Mouse (Mus musculus): ENCODE measurements at regions not wholly inside any gene's neighbourhood (a gene's known extent, or its start where the extent isn't known, plus 50 kb on each side); places are given as distances from the start of the nearest gene placed in this dataset.

DNA sequence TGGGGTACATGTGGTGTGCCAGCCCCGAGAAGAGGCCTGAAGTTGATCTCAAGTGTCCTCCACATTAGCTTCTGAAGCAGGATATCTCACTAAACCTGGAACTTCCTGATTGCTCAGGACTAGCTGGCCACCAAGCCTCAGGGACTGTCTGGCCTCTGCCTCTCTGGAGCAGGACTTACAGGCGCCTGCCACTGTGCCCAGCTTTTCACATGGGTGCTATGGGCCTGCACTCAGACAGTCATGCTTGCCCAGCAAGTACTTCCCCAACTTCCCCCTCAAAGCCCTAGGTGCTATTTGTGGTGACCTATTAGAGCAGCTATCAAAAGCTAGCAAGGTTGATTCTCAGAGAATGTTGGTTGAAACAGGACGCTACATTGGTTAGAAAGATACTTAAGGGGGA, 220.0 kb downstream of the CK137956 start:
- DNase-seq: no peak

DNA sequence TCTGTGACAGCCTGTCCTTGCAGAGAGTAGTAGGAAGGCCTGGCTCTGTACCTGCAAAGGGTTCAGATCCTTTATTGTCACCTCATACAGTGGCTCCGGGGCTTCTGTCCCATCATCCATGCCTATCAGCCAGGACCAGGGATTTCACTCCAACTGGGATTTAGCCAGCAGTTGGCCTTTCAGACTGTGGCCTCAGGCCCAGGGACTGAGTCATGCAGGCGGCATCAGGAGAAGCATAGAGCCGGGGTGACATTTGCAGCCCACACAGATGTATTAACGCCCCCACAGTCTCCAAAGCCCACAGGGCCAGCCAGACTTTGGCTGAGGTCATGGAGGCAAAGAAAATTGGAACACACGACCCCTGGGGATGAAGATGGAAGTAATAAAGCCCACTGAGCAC, 222.9 kb downstream of the CK137956 start:
- no peak for DNase-seq

DNA sequence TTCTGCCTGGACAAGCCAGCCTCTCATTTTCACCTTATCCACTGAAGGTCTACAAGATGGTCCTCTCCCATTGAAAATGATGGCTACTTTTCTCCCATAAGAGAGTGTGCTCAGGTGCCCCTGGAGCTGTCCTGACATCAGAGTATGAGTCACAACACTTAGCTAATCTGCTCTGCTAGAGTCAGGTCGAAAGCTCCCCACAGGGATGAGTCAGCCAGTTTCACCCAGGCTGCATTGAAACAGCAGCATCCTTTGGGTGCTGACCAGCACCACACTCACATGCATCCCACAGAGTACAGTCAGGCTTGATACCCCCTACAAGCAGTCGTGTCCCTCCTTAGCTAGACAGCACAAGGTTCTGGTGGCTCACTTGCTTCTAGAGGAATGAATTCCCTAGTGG, 234.0 kb downstream of the CK137956 start:
- DNase-seq: no peak

DNA sequence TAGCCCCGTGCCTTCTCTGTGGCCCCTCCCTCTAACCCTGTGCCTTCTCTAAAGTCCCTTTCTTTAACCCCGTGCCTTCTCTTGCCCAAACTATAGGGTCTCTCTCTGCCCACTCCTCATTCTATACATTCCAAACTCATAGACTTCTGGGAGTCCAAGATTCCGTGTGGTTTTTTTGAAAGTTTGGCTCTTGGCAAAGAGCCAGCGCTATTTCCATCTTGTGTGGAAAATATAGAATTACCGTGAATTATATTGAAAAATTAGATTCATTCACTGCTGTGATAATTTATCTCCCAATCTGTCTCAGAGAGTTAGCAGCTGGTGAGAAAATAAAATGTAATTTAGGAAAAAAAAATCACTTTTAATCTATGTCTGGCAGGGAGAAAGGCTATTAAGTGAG, 234.6 kb downstream of the CK137956 start:
- DNase-seq: no peak

DNA sequence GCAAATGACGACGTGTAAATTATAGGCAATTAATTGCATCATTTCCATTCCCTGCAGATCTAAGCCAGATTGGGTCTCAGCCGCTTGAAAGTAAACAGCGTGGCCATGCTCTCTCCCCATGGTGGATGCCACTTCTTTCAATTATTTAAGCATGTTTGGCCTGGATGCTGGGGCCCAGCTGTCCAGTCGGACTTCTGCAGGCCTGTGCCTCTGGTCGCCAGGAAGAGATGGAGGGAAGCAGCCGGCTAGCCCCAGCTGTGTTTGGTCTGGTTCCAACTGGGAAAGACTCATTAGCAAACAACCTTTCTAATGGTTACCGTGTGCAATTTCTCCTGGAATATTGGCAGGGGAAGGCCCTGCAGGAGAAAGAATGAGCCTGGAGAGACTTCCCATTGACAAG, 236.1 kb downstream of the CK137956 start:
- DNase-seq: no peak

DNA sequence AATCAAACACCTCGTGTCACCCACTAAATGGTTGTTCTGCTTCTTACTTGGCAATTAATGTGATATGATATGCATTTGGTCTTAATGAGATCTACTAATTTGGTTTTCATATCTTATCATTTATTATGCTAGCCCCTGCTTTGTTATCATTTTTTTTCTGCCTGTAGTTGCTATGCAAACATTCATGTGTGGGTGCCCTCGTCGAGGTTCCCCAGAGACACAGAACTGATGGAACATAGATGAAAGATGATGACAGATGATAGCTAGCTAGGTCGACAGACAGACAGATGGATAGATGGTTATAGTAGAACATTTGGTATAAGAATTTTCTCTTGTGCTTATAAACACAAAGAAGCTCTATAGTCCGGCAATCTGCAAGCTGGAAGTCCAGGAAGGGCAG, 252.1 kb downstream of the CK137956 start:
- DNase-seq: no peak

DNA sequence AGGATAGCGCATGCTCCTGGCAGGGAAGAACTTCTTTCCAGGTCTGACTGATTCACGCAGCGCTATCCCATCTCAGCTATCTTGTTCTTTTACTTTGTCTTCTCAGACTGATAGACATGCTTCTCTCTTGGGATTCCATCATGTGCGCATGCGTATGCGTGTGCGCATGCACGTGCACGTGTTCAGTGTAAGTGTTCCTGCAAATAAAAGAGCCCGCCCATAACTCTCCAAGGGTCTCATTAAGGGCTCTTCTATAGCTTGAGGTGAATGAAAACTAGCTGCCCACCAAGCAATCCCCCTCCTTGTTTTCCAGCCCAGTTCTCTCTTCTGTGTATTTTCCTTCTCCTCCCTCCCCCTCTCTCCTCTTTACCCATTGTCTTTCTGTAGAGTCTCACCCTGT, 258.5 kb downstream of the CK137956 start:
- DNase-seq: no peak

DNA sequence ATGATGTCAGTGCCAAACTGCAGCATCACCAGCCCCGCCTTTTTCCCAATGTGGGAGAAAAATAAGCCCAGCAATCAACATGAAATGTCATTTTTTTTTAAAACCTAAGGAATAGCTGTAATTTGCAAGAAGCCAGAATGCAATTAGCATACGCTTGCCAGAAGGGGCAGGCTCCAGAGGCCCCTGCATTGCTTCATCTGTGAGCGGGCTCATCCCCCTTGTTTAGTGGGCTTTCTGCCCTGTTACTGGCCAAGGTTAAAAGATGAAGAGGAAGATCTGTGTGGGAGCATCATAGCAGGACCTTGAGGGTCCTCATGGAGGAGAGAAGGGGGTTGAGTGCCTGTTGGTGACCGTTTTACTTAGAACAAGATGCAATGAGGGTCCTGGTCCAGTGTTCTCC, 259.9 kb downstream of the CK137956 start:
- no peak for DNase-seq

DNA sequence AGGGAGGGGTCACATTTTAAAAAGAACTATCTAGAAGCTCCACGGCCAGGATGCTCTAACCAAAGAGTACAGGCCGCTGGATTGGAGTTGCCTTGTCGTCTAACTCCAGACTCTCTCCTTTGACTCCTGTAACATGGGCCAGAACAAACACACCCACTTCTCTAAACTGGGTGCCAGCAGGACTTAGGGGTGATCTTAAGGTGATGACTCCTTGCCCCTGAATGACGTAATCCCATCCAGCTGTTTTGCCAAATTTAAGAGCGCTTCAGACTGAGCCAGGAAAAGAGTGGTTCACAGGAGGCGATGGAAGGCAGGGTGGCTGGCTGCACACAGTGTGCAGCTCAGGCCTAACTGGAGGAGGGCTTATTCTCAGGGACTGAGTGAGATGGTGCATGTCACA, 261.0 kb downstream of the CK137956 start:
- no peak for DNase-seq

DNA sequence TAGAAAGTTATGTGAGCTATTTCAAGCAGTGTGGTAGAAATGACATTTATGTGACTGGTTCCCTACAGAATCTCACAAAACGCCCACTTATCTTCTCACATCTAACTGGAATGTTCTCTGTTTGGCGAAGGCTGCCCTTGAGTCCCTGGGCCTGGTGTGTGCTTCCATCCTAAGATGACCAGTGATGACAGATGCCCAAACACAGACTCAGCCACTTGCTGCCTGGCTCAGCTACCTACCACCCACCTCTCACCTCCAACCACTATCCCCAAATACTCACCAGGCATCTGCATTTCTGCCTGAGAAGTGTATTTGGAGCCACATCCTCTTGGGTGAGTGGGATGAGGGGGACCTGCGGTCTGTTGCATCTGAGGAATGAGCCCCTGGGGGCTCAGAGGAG, 262.6 kb downstream of the CK137956 start:
- no peak for DNase-seq

DNA sequence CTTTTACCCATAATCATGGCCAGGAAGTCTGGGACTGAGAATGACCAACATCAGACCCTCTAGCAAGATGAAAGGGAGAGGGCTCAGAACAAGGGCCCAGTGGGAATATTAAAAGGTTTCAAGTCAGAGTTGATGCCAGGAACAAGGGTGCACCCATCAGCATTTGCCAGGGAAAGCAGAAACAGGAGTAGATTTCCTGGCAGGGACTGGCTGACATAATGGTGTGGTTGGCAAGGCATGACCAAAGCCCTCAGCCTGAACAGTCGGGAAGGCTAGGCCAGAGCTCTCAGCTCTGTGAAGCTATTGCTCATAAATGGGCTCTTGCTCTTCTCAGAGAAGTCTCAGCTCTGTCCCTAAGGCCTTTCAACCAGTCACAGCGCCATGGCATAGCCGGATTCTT, 263.6 kb downstream of the CK137956 start:
- no peak for DNase-seq

DNA sequence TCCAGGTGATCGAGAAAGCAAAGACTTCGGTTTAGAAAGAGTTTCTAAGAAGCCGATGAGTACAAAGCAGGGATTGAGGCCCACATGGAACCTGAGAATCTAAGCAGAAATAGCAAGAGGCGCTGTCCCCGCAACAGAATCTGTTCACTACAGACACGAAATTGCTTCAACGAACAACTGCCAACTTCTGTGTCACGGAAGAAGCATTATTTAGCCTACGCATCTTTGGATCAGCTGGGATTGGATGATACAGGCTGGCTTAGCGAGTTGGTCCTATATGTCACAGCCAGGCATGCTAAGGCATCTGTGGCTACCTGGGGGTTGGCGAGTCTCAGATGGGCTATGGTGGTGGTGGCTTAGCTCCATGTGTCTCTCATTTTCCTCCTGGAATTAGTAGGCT, 269.1 kb downstream of the CK137956 start:
- DNase-seq: no peak

DNA sequence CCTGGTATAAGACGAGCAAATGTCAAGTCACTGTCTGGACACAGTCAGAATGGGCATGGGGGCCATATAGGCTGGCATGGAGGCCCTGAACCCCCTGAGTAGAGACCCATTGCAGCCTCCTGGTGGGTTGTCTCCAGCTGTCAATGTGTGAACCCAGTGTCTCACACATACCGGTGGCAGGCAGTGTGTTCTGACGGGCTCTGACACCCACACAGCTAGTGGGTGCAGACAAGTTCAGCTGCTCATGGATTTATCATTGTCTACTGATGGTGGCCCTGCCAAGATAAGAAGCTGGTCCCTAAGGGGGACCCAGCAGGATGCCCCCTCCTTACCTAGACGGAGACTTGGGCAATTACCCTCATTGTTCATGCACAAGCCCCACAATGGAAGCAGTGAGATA, 280.8 kb downstream of the CK137956 start:
- no peak for DNase-seq

DNA sequence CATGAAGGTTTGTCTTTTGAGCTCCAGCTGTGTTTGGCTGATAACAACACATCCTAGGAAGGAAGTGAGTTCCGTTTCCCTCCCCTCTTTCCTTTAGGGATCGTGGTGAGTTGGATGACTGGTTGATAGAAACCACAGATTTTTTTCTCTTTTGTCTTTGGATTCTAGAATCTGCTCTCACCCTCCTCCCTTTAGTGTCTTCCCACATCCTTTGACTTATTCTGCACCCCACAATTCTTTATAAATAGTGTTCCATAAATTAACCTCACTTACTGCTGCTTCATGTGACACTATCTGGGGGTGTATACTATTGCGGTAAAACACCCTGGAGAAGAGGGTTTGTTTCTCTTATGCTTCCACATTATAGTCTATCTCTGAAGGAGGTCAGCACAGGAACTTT, 285.7 kb downstream of the CK137956 start:
- no peak for DNase-seq

DNA sequence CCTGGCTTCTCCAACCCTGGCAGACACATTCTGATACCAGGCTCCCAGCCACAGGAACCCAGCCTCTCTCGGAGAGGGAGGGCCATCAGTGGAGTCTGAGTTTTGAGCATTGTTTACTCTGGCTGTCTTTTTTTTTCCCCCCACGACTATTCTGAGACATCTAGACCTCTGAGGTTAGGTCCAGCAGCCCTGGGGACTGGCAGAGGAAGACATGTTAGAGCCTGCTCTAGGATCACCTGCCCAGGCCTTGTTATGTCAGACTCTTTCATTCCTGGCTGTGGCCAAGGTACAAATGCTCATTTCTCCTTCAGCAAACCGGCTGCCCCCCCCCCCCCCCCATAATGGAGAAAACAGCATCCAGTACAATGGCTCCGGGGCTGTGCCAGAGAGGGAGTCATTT, 291.4 kb downstream of the CK137956 start:
- no peak for DNase-seq

DNA sequence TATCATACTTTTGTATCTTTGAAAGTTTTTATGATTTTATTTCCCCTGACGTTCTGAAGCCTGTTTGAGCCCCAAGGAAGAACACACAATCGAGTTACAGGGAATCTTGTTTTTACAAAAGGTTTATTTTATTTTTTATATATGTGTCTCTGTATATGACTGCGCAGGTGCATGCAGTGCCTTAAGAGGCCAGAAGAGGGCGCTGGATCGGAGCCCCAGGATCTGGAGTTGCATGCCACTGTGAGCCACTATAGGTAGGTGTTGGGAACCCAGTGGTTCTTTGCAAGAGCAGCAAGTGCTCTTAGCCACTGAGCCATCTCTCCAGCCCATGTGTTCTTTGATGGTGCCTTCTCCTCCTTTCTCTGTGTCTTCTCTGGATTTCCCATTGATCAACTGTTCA, 292.3 kb downstream of the CK137956 start:
- DNase-seq: no peak

DNA sequence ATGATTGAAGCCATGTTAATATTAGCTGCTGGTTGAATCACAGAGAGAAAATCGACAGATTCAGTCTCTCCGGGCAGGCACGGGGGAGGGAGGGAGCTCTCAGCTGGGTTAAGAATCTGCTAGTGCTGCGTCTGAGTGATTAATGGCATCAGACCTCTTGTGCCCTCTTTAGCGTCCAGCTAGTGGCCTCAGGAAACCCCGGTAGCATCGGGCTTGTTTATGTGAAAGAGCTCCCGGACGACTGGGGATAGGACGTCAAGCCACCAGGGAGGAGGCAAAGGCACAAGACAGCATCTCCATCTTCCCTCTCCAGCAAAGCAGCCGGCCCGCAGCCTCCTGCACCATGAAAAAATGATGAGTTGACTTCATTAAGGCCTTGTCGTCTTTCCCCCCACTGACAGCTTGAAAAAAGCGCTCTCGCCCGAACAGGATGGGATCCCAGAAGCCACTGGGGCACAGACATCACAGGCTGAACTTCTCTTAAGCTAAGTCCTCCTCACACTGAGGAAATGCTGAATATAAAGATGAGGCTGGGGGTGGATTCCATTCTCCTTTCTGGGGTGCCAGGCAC, 294.9 kb downstream of the CK137956 start:
- DNase-seq: no peak

DNA sequence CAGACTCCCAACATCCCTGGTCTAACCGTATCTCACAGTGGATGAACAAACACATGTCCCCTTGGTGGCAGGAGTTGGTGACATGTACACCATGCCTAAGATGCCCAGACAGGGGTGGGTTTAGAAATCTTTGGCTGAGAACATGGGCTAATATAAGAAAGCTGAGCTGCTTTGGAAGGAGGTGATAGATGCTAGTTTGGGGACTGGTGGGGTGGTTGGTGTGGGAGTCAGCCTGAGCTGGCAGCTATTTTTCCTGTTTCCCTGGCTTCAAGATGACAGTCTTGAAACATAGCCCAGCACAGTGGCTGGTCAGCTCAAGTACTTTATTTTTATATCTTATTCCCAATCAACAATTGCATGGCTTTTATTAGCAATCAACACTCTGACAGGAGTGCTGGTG, 302.0 kb upstream of the Gjb5 start:
- no peak for DNase-seq

DNA sequence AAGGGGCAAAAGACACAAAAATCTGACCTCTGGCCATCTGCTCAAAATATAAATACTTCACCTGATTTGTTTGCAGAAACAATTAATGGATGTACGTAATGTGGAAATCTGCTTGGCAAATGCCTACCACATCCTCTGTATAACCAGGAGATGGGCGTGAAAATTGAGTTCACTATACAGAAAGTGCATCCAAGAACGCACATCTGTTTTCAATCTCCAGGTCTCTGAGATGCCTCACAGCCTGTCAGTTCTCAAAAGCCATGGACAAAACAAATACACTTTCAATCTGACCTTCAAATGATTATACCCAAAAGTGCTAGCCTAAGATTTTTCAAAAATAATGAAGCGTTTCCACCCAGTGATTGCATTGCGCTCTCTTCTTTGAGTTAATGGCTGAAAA, 293.6 kb upstream of the Gjb5 start:
- no peak for DNase-seq

DNA sequence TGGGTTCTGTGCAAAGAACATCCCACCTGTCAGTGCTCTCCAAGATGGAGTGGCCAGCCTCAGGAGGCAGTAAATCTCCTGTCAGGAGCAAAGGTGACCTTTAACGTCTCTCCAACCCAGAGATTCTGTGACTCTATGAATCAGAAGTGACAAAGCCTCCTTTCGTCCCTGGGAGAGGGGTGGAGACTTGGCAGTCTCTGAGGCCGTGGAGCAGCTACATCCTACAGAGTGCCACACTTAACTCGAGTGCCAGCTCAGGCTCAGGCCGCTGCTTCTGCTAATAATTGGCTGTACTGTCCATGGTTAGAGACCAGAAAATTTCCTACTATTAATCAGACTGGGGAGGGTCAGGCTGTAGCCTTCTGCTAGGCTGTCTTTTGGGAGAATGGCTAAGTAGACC, 290.0 kb upstream of the Gjb5 start:
- no peak for DNase-seq

DNA sequence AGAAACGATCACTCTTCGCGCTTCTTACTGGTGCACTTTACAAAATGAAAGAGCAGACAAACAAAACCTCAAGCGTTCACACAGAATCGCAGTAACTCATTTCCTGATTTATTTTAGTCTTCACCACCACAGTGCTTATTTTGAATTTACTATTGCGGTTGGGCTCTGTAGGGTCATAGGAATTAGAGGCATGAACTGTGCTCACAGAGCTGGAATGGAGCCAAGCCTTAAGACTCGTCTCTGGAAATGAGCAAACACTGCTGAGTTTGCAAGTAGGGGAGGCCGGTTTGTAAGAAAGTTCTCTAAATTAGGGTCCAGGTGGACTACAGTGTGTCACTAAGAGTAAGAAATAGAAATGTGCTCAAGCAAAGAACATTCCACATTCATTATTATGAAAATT, 289.2 kb upstream of the Gjb5 start:
- no peak for DNase-seq

DNA sequence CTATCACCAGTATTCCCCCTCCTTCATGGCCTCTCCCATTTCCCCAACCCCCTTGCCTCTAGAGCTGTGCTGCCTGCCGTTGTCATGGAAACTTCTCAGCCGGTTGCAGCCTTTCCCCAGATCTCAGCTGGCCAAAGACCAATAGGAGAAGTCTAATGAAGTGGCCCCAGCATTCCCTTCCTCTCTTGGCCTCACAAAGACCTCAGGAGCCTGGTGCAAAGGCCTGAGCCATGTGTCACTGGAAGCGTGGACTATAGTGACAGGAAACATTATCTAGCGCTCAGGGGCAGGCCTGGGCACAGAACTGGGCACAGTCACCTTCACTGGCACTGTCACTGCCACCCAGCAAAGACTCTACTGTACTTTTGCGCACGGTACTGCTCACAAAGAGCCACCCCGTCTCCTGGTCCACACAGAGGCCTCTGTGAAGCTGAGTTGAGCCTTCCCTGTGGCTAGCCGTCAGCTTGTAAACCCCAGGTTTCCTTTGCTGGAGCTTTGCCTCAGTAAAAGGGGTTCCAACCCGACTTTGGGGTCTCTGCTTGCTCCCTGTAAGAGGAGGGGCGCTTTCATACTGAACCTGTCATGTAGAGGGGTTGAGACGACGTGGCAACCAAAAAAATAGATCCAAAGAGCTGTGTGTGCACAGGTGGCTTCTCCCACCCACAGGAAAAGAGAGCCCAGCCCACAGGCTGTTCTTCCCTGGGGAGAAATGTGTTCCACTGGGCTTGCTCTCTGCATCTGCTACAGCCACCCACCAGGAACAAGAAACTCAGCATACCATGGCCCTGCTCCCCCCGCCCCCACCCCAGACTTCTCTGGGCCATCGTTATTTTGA, 282.5 kb upstream of the Gjb5 start:
- peak; percentile 70 to 71 for DNase-seq

DNA sequence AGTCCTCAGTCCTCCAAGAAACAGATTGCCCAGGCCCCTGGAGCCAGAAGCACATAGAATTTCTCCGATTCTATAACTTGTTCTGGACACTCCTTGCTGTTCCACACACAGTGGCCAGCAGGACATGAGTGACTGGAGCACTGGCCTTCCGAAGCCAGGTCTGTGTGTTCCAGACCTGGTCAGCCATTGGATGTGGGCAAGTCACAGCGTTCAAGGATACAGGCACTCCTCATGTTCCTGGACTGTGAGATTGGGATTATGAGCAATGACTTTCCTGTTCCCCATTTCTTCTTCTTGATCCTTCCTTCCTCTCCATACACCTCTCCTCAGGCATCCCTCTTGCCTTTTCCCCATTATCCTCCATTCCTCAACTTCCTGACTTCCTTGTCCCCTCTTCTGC, 281.8 kb upstream of the Gjb5 start:
- DNase-seq: no peak

DNA sequence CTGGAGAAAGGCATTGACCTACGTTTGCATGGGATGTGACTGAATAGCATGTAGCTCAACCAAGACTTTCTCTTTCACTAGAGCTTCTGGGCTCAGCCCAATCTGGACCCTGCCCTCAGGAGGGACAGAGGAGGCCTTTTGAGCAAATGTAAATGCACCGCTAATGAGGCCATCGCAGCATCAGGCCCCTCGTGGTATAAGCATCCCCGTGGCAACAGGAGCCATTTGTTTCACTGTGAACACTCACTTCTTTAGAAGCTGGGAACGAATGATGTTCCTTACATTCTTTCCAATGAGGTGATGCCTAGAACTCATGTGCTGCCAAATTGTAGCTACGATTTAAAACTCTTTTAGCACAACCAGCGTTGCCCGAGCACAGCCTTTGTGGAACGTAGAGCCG, 279.0 kb upstream of the Gjb5 start:
- no peak for DNase-seq

DNA sequence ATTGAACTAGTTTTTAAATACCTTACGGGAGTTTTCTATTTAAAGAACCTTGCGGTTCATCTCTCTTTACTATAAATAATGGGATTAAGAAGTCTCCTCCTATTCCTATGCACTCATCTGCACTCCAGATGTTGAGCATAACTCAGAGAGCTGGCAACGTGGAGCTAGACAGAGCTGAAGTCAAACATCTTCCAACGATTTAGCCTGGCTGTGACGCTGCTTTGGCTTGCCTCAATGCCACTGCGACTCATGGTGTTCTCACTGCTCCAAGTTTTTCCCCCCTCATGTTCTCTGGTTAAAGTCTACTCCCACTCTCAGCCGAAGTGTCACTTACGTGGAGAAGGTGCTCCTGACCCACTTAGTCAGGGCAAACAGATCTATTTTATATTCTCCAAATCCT, 277.3 kb upstream of the Gjb5 start:
- DNase-seq: no peak

All from layer of hippocampus, postnatal 36 days (tissue).